Mouse (Mus musculus) layer of hippocampus, adult 8-10 months (tissue): ENCODE measurements at regions not wholly inside any gene's neighbourhood (a gene's known extent, or its start where the extent isn't known, plus 50 kb on each side); places are given as distances from the start of the nearest gene placed in this dataset.

Source experiments
- DNase-seq, 2 experiments: peaks; one replicate each; pipeline ENCODE4 v3.0.0; 2022; ENCODE audit warnings: low spot score in 2 of 2

DNA sequence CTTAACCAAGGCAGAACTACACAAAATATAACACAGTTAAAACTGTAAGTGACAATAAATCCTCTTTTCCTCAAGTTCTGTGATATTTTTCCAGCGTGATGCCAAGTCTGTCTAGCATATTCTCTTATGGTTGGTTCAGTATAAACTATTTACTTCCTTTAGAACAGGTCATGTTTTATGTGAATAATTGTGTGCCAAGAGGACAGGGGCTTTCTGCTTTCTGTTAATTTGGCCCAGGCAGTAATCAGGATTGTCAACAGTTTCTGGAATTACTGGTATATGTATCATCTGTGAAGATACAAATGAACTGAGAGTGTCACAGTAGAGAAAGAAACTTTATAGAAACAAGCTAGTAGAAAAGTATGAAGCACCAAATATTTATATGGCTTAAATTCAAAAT, 1039.5 kb upstream of the Adcyap1 start:
- no peak for DNase-seq

DNA sequence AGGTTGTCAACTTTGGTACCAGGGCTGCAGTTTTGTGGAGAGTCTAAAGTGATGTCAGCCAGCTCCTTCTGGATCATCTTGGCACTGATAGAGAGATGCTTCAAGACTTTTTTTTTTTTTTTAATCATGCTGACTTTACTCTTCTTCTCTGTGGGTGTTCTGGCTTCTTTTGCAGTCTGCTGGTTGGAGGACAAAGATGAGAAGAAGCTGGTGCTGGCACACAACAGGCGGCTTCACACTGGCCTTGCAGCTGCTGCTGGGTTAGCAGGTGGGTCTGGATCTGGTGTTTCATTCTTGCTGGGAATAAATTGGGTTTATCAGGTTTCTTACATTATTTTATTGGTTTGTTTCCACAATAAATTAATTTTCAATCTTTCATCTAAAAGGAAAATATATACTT, 1013.1 kb upstream of the Adcyap1 start:
- no peak for DNase-seq

DNA sequence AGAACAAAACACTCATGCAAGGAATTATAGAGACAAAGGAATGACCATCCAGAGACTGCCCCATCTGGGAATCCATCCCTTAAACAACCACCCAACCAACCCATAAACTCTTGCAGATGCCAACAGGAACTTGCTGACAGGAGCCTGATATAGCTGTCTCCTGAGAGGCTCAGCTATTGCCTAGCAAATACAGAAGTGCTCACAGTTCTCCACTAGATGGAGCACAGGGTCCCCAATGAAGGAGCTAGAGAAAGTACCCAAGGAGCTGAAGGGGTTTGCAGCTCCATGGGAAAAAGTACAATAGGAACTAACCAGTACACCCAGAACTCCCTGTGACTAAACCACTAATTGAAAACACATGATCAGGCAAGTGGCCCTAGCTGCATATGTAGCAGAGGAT, 988.1 kb upstream of the Adcyap1 start:
- peak in 1 of 2 experiments; percentile 5 for DNase-seq

DNA sequence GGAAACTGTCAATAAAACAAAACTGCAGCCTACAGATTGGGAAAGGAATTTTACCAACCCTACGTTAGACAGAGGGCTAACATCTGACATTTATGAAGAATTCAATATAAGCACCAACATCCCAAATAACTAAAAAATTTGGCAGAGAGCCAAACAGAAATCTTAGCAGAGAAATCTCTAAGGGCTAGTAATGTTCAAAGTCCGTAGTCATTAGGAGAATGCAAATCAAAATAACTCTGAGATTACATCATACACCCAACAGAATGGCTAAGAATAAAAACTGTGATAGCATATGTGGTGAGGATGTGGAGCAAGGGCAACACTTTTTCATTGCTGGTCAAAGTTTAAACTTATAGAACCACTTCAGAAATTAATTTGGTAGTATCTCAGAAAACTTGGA, 982.4 kb upstream of the Adcyap1 start:
- no peak for DNase-seq
